Mouse (Mus musculus) layer of hippocampus, adult 9-11 months (tissue): Measurements from ENCODE around the gene Nabp1.
A peak's percentile ranks its signal among the peaks of the same experiment; 100 is the strongest.
"Not testable (repeated sequence)": the region's sequence is repeated elsewhere in the genome, so short reads cannot be mapped to it uniquely, and the experiment has no call there.

Experiments used
- DNase-seq: peaks from one replicate; pipeline ENCODE4 v3.0.0; 2022

Nabp1 gene

DNA sequence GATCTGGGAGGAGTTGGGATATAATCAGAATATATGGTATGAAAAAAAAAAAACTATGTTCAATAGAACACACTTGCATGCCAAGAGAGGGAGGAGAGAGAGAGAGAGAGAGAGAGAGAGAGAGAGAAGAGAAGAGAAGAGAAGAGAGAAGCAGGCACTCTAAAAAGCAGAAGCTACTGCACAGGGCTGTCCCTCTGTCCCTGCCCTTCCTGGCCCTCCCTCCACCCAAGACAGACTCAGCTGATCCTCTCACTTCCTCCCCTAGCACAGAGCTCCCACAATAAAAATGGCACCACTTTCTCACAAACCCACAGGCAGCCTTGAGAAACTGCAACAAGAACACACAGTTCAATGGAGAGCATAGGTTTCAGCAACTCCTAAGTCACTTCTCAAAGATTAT, 2.2 kb upstream of the Nabp1 start:
- no peak for DNase-seq

DNA sequence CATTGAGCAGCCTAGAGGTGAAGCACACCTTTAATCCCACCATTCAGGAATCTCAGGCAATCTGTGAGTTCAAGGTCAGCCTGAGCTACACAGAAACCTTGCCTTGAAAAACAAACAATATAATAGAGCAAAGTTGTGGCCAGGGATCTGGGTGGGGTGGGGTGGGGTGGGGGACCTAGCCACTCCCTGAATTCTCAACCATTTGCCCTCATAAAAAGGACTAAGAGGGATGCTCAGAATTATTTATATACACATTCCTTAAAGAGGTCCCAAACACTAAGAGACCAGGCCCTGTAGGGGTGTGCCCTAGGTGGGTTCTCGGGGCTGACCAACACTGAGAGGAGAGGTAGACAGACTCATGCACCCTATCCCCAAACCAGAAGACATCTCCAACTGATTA, 1.5 kb upstream of the Nabp1 start:
- no peak for DNase-seq

DNA sequence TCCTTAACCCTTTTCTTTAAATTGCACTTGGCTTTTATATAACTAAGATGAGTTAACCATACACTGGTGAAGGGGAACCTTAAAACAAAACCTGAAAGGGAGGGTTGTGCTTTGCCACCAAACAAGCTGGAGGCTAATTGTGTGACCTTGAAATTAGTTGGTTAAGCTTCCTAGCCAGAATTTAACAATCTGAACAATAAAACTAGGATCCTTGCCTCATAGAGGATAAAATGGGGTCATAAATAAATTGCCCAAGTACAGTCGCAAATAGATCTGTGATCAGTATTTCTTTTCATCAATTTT, 753 bp upstream of the Nabp1 start:
- DNase-seq = no peak

DNA sequence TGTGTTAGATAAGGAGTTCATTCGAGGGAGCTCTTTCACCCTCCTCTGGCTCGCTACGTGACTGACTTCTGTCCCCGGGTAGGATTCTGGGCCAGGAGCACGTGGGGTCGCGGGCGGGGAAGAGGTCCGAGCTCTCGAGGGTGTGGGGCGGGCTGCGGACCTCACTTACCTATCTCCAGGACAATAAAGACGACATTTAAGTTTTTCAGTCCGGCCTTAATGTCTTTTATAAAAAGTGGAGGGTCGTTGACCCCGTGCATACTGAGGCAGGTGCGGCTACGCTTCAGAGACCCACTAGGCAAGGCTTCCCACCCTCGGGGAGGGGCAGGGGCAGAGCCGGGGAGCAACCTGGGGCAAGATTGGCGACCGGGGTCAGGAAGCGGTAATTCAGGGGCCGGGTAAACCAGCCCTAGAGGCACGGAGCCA, 556 bp downstream of the Nabp1 start:
- no peak for DNase-seq

DNA sequence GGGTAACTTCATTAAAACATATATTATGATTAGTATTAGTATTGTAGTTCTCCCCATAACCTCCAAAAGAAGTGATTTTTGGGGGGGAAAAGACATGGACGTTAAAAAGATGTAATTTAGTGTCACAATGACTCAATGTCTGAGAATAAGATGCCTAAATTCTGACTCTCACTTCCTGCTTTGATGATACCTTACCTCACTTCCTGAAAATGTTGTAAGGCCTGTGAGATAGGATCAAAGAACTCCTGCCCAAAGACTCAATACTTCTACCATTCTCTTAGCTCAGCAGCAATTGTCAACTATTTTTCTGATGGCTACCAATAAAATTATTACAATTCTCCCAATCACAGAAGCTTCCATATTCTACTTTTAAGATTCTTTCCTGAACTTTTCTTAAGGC, 1.8 kb downstream of the Nabp1 start:
- DNase-seq = no peak

- DNase-seq = no peak
Observed at GRCm38 (mm10) chr1:51468077-51468476, 10.1 kb downstream of the Nabp1 start.

DNA sequence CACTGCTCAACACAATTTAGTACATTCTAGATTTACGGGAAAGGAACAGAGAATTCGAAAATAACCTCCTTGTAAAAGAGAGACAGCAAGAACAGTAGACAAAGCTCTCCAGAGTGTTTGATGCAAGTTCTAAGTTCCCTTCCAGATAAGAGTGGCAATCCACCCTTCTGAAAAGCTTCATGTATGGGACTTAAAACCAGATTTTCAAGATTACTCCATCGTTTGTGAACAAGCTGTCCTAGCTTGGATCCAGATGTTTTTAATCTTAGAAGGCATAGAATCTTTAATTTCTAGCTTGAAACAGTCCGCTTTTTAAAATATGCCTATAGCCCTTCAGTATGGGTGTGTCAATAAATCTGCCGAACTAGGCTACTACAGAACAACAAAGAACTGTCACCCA, 11.0 kb downstream of the Nabp1 start:
- no peak for DNase-seq

GRCm38 (mm10) chr1:51466385-51466784, 11.8 kb downstream of the Nabp1 start:
- no peak for DNase-seq

- no peak for DNase-seq
Observed at GRCm38 (mm10) chr1:51465285-51465684, 12.9 kb downstream of the Nabp1 start.

GRCm38 (mm10) chr1:51463038-51463437, 15.2 kb downstream of the Nabp1 start:
- peak; percentile 45 for DNase-seq

- no peak for DNase-seq
Observed at GRCm38 (mm10) chr1:51458731-51459450, 19.3 kb downstream of the Nabp1 start.

DNA sequence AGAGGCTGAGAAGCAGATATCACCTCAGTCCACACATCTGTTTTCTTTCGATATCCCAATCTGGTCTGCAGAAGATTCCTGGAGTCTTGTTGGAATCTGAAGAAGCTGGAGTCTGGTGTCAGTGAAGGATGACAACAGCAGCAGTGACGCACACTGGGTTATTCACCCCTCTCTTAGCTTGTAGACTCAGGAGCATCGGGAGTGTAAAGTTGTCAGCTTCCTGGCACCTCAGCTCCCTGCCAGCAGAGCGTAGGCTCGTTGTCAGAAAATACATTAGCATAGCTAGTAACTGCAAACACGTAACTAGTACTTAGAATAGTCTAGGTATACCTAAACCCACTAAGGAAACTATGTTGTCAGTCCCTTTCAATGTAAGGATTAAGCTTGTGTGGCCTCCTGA, 20.1 kb downstream of the Nabp1 start:
- no peak for DNase-seq

- DNase-seq = no peak
Observed at GRCm38 (mm10) chr1:51457249-51457648, 21.0 kb downstream of the Nabp1 start.

DNA sequence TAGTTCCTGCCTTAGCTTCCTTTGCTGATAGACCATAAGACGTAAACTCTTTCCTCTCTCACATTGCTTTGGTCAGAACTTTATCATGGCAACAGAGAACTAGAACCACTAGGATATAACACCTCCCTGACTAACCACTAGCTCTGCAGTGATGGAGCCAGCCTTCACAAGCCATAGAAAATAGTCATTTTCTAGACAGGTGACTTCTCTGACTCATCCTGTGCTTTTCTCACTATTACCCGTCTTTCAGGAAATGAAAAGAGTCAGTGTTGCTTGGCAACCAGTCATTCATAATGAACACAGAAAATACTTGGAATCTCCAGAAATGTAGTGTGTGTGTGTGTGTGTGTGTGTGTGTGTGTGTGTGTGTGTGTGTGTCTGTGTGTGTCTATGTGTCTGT, 29.4 kb downstream of the Nabp1 start:
- DNase-seq = no peak

- DNase-seq = peak; percentile 45
Observed at GRCm38 (mm10) chr1:51445854-51446460, 32.3 kb downstream of the Nabp1 start.

DNA sequence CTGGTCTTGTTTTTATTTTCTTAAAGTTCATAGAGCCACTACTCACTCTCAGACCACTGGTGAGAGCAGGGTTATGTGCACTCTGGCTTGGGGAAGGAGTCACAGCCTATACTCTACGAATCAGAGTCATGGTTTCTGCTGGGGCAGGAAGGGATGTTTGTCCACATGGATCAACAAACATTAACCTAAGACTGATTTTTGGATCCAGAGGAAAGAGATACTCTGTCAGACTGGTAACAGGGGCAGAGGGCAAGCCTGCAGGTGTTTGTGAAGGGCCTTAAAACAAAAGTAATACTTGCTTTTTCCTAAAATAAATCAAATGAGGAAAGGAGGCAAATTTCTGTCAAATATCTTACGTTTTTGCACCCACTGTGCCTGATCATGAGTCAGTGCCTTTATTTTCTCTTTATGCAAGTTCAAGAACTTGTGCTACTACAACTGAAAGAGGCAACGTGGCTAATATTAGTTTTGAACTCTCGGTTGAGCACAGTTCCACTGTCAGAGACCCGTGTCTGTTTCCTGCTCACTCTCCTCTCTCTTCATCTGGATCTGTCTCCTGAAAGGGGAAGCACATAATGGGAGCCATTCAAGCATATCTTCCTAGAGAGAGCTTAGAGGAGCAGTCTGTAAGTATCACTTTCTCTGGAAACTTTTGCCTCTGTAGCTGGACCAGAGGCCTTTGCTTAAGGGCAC, 32.9 kb downstream of the Nabp1 start:
- DNase-seq = no peak

DNA sequence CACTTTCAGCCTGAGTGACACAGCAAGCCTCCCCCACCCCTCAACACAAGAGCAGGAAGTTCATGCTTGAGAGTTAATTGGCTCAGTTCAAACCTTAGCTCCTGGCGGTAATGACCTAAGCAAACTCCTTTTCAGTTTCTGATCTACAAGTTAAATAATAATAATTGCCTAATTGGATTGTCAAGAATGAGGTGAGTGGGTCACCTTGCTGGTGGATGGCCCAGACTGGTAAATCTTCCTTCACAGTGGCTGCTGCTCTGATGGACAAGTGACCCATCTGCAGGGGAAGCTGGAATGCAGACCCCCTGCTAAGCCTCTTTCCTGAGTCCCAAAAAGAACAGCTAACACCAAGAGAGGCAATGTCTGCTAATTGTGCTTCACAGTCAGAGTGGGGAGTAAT, 48.5 kb downstream of the Nabp1 start:
- no peak for DNase-seq

GRCm38 (mm10) chr1:51426298-51426697, 51.9 kb downstream of the Nabp1 start:
- DNase-seq = no peak

DNA sequence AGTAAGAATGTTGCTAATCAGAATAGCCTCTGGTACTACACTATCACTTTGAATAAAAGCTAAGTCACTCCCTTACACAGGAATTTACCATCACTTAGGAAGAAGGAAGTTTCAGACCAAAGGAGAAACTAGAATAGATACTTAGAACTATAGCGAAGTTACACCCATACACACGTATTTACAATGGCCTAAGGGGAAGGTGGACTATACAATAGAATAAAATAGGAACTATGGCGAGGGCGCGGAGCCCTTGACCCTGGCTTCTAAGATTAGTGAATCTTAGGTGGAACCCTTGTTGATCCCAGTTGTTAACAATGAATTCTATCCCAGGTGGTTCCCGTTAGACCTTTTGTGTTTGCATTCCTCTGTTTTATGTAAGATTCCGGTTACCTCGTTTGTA, 57.2 kb downstream of the Nabp1 start:
- not testable (repeated sequence) for DNase-seq

DNA sequence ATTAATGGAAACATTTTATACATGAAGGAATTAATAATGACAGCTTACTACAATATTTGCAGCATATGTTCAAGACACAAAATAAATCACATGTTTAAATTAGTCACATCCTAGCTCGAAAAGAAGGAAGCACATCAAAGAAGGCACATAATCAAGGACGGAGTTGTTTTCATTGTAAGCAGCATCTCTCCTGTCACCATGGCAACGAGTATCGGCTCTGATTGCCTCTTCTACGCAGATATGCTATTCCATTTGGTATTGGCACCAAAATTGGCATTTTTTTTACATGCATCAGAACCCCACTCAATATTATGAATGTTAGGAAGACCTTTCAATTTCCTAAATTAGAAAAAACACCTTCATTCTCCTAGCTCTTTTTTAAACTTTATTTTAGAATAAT, 59.5 kb downstream of the Nabp1 start:
- peak; percentile 64 for DNase-seq
